Mouse (Mus musculus): ENCODE results near the gene Myh14. TPM values are rescaled to one million over a fixed set of nuclear protein-coding genes. Genes with fewer than 3 reads are reported as not detected.

Myh14 gene
- 365 and 409 TPM in 2 replicates for polyA plus RNA-seq (2012; rRNA removed)

GRCm38 (mm10) chr7:44670803-44671202, at the start of gene Myh14:
TSS of gene Myh14 (minus strand) at chr7:44670843.

GRCm38 (mm10) chr7:44708574-44708973, 37.9 kb upstream of the Myh14 start, which contains the start of gene Izumo2:
TSS of gene Izumo2 (plus strand) at chr7:44708742.

GRCm38 (mm10) chr7:44590402-44591347, 80.0 kb downstream of the Myh14 start, which contains the start of gene Kcnc3:
TSS of gene Kcnc3 (plus strand) at chr7:44590664.

GRCm38 (mm10) chr7:44572213-44572701, 98.4 kb downstream of the Myh14 start, which contains the start of gene Napsa:
TSS of gene Napsa (plus strand) at chr7:44572380.

Other genes starting within 250 kb of the Myh14 start
- 4.8 and 6.8 TPM in 2 replicates for gene Lrrc4b, start 241.8 kb downstream of the Myh14 start, polyA plus RNA-seq (2012; rRNA removed)
- gene Aspdh, start 205.5 kb downstream of the Myh14 start, polyA plus RNA-seq (2012; rRNA removed): 0.23 and 0.88 TPM in 2 replicates
- gene Josd2, start 202.9 kb downstream of the Myh14 start, polyA plus RNA-seq (2012; rRNA removed): 136 and 144 TPM in 2 replicates
- 291 and 327 TPM in 2 replicates for gene Emc10, start 174.3 kb downstream of the Myh14 start, polyA plus RNA-seq (2012; rRNA removed)
- 4.4 and 6.2 TPM in 2 replicates for gene Fam71e1, start 174.3 kb downstream of the Myh14 start, polyA plus RNA-seq (2012; rRNA removed)
- 0.34 and 0.46 TPM in 2 replicates for gene Mybpc2, start 146.2 kb downstream of the Myh14 start, polyA plus RNA-seq (2012; rRNA removed)
- gene Spib, start 138.8 kb downstream of the Myh14 start, polyA plus RNA-seq (2012; rRNA removed): 11.9 and 16.9 TPM in 2 replicates
- gene Pold1, start 122.0 kb downstream of the Myh14 start, polyA plus RNA-seq (2012; rRNA removed): 44.4 and 45.2 TPM in 2 replicates
- gene Nr1h2, start 116.9 kb downstream of the Myh14 start, polyA plus RNA-seq (2012; rRNA removed): 231 and 268 TPM in 2 replicates
- gene Napsa, start 98.5 kb downstream of the Myh14 start, polyA plus RNA-seq (2012; rRNA removed): 7.8 and 8.1 TPM in 2 replicates
- 2.7 and 2.8 TPM in 2 replicates for gene Kcnc3, start 80.2 kb downstream of the Myh14 start, polyA plus RNA-seq (2012; rRNA removed)
- gene Izumo2, start 37.9 kb upstream of the Myh14 start, polyA plus RNA-seq (2012; rRNA removed): not detected in 2 replicates
- gene Vrk3, start 77.6 kb upstream of the Myh14 start, polyA plus RNA-seq (2012; rRNA removed): 44.8 and 45.6 TPM in 2 replicates
- gene Zfp473, start 80.2 kb upstream of the Myh14 start, polyA plus RNA-seq (2012; rRNA removed): 0.19 and 0.26 TPM in 2 replicates
- 61.5 and 65.7 TPM in 2 replicates for gene Nup62, start 145.2 kb upstream of the Myh14 start, polyA plus RNA-seq (2012; rRNA removed)
- 7.8 and 10.3 TPM in 2 replicates for gene Il4i1, start 145.5 kb upstream of the Myh14 start, polyA plus RNA-seq (2012; rRNA removed)
- gene Atf5, start 145.8 kb upstream of the Myh14 start, polyA plus RNA-seq (2012; rRNA removed): 85.4 and 120 TPM in 2 replicates
- gene Akt1s1, start 178.1 kb upstream of the Myh14 start, polyA plus RNA-seq (2012; rRNA removed): 188 and 210 TPM in 2 replicates
- gene Tbc1d17, start 178.2 kb upstream of the Myh14 start, polyA plus RNA-seq (2012; rRNA removed): 71.5 and 99.3 TPM in 2 replicates
- gene Pnkp, start 186.3 kb upstream of the Myh14 start, polyA plus RNA-seq (2012; rRNA removed): 53.4 and 64.9 TPM in 2 replicates
- gene Ptov1, start 198.9 kb upstream of the Myh14 start, polyA plus RNA-seq (2012; rRNA removed): 241 and 272 TPM in 2 replicates
- gene Med25, start 221.9 kb upstream of the Myh14 start, polyA plus RNA-seq (2012; rRNA removed): 304 and 344 TPM in 2 replicates
- 59.1 and 65.3 TPM in 2 replicates for gene Fuz, start 225.2 kb upstream of the Myh14 start, polyA plus RNA-seq (2012; rRNA removed)

All from colon, adult 2 months (tissue).